Mouse (Mus musculus) fibroblast of lung, adult 2 months (primary cell): ENCODE measurements at regions not wholly inside any gene's neighbourhood (a gene's known extent, or its start where the extent isn't known, plus 50 kb on each side); places are given as distances from the start of the nearest gene placed in this dataset.
"Not testable (repeated sequence)": the region's sequence is repeated elsewhere in the genome, so short reads cannot be mapped to it uniquely, and the experiment has no call there.

ENCODE experiments used
- DNase-seq: peaks from one replicate; pipeline ENCODE4 v3.0.0-alpha.2; 2011; ENCODE audit warnings: low read depth

DNA sequence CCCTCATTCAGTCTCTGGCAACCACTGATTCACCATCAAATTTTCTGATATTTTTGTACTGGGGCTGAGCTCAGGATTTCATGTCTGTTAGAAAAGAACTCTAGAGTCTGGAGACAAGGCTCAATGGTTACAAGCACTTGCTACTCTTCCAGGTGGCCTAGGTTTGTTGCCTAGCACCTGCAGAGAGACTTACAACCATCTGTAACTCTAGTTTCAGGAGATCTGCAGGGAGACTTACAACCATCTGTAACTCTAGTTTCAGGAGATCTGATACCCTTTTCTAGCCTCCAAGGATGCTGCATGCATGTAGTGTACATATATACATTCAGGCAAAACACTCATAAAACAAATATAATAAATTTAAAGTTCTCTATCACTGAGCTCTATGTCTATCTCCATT, 166.1 kb downstream of the Akr1d1 start:
- no peak for DNase-seq

DNA sequence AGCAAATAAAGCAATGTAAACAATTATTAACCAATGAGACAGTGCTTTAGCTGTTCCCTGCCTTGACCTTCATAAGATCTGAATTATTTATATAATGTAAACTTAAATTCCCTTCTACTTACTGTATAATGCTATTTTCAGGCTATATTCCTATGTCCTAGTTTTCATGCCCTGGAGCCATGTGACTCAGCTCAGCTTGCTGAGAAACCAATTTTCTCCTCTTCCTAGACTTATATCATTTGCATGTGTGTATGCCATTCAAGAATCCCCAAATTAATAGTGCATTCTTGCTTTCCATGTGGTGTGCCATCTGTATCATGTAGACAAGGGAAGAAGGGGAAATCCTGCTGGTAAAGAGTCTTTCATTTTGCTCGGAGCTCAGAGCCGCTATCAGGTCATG, 166.7 kb upstream of the Trim24 start:
- no peak for DNase-seq

DNA sequence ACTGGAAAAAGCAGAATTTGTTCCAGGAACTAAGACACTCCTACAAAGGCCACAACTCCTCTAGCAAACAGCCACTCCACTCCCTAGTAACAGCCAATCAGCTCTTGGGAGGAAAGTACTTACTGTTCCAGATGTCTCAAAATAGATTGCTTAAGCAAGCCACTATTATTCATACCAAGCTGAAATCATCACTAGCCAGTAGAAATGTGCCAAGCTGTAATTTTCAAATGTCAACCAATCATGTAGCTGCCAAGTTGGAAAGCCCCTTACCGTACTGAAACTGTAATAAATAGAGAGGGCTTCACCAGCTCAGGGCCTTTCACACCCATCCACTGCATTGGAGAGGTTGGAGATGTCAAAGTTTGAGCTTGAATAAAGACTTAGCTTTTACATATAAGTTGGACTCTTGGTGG, 164.9 kb upstream of the Trim24 start:
- peak; percentile 86 for DNase-seq

DNA sequence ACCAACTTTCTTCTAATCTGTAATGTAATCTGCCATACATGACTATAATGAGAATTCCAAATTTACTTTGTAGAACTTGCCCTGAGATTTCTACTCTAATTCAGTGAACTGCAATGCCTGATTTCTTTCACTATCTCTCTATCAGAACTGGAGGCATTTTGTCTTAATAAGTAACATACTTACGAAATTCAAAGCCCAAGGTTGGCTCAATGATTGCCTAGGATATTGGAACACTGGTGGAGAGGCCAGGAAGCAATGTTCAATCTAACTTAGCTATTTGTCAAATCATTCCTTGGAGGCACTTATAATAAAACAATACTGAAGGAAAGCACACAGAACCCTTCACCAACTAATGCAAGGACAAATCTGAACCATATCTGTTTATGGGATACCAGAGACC, 162.9 kb upstream of the Trim24 start:
- not testable (repeated sequence) for DNase-seq

DNA sequence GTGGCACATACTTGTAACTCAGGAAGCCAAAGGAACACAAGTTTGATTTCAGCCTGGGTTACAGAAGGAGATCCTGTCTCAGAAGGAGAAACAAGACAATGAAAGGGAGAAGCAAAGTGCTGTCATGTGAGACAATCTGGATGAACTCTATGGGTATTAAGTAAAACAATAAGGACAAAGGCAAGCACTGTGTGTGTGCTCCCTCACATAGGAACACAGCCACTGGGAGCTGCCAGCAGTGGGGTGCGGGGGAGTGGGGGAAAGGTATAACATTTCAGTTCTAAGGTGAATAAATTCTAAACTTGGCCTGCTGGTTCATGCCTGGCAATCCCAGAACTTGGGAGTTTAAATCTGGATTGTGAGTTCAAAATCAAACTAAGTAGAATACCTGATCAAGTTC, 158.8 kb upstream of the Trim24 start:
- no peak for DNase-seq

DNA sequence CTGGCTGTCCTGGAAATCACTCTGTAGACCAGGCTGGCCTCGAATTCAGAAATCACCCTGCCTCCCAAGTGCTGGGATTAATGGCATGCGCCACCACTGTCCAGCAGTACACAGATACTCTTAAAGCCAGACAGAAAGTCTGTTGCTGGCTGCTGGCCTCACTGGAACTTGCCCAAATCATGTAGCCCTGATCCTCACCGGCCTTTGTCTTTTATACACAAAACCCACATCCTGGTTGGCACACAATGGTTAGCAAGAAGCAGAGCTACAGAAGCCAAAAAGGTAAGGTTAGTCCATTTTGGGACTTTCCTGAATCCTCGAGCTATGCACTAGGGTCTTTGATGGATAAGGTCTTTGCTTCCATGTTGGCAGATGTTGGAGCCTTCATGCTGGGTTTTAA, 157.2 kb upstream of the Trim24 start:
- DNase-seq, result no peak

DNA sequence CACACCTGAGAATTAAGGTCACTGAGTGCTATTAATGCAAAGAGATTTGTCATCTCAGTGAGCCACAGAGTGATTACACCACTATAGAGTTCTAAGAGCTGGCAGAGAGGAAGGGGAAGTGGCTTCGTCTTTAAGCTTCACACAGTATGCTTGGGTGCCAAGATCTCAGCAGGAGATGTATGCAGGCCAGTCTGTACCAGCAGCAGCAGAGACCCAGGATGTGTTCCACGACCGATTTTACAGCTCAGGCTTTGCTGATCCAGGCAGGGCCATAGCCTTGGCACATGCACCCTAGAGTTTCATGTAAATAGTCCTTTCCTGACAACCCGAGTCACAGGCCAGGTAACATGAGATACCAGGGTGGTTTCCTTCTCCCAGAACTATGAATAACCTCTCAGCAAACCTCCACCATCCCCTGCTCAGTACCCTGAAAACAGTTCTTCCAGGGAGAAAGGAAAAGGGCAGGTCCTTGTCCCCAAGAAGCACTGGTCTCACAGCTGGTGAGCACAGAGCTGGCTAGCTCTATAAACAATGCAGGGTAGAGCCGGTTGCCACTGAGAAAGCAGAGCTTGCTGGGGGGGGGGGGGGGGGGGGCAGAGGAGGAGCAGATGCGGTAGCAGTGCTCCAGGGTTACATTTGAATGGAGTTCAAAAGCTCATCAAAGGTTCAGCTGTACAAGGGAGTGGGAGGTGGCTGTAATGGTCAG, 156.2 kb upstream of the Trim24 start:
- no peak for DNase-seq

DNA sequence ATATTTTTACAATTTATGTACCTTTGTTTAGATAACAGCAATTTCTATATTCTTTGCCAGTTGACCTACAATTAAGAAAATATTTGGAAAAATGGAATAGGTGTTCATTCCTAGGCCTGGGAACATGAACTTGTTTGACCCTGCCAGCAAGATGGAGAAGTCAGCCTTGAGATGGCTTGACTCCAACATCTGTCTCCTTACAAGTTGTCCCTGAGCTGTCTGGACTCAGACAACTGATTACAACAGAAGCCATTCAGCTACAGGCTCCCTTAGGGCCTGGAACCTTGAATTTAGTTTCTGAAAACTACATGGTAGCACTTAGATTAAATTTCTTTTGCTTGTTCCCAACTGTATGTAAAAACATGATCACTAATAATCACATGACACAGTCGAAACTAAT, 148.9 kb upstream of the Trim24 start:
- no peak for DNase-seq

DNA sequence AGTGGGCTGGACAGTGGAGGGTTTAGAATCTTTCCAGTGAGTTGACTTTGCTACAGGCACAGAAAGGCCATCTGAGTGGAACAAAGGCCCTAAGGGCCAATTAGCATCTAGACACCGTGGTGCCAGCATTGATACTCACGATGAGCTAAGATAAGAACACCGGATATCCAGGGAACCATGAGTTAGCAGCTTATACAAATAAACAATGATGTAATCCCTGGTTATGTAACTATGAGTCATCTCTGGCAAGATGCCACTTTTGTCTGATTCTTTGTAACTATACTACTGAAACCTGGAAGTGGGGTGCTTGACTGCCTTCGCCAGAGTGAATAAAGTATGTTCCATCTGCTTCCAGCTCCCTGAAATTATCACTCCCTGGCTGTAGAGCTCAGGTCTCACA, 147.3 kb upstream of the Trim24 start:
- DNase-seq, result peak; percentile 44

DNA sequence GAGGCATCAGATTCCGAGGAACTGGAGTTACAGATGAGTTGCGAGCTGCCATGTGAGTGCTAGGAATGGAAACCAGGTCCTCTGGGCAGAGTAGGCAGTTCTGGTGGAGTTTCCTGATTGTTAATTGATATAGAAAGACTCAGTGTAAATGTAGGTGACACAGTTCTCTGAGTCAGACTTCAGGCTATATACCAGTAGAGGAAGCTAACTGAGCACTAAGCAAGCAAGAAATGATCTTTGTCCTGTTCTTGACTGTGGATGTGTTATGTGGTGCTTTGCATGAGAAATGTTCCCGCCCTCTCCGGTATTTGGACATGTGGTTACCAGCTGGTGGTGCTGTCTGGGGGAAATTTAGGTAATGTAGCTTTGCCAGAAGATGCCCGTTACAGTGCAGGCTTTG, 146.4 kb upstream of the Trim24 start:
- DNase-seq, result no peak

DNA sequence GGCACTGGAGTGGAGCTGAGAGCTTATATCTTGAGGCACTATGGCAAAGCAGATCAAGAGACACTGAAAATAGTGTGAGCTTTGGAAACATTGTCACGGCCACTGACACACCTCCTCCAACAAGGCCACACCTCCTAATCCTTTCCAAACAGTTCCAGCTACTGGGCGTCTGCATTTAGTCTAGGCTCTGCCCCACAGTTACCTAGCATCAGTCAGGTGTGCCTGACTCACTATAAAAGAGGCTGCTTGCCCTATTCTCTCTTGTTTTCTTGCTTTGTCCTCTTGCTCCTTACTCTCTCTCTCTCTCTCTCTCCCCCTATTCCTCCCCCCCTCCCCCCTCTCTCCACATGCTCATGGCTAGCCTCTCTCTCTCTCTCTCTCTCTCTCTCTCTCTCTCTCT, 142.0 kb upstream of the Trim24 start:
- no peak for DNase-seq

DNA sequence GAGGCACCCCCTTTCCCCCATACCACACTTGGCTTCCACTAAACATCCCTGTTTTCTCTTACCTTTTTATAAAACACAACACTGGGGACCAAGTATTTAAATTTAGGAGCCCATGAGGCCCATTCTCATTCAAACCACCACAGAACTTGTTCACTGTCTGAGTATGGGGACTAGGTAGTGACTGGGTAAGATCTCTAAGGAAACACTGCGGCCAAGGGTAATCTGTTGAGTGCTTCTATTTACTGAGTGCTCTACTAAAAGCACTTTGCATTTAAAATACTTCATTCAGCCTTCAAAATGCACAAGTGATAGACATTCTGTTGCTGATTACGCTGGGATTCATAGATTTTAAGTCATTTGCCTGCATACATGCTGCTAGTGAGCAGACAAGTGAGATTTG, 141.4 kb upstream of the Trim24 start:
- no peak for DNase-seq

DNA sequence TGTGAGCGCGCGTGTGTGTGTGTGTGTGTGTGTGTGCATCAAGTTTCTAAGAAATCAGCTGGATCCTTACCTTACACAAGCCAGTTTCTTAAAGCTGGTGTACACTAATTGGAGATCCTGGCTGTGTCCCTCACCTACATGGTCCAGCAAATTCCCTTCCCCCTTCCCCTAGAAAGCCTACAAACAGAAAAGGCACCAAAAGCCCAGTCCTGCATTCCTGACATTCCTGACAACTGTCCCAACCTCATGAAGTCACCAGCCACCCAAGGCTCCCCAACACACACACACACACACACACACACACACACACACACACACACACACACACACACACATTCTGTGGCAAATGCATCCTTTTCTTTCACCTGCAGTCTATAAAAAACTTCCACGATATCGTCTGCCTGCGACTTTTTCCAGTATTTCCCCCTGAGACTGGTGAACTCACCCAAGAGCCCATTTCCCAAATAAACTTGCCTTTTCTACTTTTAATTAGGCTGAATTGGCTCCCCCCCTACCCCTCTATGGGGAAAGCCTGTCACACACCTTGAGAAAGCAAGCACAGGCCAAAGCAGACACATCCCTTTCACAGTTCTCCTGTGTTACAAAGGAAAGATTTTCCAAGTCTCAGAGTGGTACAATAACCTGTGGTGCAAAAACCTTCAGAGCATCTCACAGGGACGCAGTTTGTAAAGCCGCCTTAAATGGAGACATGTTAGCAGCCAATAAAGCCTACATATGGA, 139.9 kb upstream of the Trim24 start:
- DNase-seq, result no peak

DNA sequence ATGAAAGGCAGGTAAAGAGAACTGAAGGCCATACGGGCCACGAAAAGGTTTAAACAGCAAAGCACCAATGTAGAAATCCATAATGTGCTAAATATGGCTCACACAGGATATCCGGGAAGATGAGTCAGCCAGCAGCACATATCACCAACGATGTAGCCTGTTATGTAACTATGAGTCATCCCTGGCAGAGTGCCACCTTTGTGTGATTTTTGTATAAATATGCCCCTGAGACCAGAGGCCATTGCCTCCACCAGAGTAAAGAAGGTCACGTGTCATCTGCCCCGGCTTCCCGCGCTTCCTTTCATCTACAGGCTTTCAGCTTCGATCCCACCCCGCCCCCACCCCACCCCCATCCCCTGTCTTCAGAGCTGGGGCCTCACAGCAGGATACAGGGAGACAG, 138.2 kb upstream of the Trim24 start:
- DNase-seq, result no peak

DNA sequence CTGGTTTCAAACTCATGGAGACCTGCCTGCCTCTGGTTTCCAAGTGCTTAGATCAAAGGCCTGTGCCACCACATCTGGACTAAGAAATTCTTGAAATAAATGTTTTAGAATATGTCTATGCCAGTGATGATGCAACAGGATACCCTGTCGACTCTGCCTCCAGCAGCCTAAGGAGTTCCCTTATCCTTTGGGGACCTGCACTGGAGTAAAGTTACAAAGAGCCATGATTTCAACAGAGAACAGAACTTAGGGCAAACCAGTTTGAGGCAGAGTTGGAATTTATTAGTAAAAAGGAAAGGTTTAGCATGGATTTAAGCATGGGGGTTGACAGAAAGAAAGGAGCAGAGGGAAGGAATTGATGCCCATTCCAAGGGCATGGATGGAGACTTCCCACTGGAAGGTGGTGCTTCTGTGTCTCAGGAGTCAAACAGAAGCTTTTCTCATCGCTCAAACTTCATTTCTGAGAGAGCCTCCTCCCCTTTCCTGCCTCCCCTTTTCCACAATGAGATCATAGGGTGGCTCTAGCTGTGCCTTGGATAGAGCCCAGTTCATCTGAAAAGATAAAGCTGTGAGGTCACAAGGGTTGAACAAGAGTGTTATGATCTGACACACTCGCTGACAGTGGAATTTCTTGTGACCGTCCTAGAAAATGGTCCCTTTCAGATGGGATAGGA, 135.2 kb upstream of the Trim24 start:
- no peak for DNase-seq

DNA sequence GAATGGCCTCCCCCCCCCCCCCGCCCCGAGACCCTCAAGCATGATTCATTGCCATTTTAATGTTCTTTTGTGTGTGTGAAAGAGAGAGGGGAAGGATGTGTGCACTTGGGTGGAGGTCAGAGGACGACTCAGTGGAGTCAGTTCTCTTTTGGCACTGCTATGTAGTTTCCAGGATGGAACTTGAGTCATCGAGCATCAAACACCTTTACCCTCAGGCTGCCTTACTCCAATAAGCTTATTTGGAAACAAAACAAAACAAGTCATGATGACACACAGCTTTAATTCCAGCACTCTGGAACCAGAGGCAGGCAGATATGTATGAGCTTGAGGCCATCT, 134.7 kb upstream of the Trim24 start:
- DNase-seq, result no peak

DNA sequence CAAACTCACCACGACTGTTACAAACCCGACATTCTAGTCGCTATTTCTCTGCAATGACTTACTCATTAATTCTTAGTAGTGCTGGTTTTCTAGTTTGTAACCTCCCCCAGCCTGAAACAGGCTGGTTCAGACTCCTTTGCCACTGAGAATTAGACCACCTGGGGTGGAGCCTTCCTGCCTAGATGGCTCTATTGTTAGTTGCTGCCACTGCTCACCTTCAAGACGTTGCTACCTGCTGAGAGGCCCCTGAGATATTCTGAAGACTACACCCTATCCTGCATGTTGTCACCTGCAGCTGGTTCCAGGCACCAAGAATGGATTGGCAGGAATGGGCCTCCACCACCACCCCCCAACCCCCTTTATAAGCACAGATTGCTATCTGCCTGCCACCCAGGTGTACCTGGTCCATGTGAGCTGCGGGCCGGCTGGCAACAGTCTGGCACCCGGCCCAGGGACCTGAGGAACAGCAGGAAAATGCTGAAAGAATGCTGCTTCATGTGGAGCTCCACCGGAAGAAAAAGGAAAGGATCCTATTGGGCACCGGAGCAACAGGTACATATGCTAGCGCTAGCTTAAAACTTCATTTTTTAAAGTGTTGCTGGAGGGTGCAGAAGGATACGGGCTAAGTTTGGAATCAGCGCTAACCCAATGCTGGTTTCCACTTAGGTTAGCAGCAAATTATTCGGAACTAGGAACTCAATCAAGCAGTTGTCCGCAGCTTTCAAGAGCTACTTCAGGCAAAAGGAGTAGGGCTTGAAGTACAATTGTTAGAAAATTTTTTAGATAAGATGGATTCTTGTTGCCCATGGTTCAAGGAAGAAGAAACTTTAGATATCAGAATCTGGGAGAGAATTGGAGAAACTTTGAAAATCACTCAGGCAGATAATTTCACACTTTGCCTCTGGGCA, 129.4 kb upstream of the Trim24 start:
- no peak for DNase-seq

DNA sequence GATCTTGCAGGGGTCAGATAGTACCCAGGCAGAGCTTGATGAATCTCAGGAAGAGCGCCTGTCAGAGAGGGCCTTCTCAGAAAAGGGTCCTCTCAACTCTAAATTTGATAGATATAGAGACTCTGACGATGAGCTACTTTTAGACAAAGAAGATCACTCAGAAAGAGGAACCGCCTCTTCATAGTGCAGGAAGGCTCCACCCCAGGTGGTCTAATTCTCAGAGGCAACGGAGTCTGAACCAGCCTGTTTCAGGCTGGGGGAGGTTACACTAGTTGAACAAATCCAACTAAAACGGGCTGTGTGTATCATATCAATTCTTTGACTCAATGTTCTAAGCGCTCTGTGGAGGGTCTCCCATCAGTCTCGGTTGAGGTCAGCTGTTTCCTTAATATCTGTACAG, 128.7 kb upstream of the Trim24 start:
- DNase-seq, result not testable (repeated sequence)

DNA sequence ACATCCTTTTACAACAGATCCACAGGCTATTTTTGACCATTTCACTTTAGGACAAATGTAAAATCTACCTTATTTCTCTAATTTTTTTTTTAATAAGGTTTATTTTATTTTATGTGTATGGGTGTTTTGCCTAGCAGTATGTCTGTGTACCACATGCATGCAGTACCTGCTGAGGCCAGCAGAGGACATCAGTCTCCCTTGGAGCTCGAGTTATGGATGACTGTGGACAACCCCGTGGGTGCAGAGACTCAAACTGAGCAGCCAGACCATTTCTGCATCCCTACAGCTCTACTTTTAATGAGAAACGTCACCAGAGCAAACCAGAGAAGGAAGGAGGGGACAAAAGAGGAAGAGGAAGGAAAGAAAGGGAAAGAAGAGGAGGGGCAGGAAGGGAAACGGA, 125.9 kb upstream of the Trim24 start:
- no peak for DNase-seq

DNA sequence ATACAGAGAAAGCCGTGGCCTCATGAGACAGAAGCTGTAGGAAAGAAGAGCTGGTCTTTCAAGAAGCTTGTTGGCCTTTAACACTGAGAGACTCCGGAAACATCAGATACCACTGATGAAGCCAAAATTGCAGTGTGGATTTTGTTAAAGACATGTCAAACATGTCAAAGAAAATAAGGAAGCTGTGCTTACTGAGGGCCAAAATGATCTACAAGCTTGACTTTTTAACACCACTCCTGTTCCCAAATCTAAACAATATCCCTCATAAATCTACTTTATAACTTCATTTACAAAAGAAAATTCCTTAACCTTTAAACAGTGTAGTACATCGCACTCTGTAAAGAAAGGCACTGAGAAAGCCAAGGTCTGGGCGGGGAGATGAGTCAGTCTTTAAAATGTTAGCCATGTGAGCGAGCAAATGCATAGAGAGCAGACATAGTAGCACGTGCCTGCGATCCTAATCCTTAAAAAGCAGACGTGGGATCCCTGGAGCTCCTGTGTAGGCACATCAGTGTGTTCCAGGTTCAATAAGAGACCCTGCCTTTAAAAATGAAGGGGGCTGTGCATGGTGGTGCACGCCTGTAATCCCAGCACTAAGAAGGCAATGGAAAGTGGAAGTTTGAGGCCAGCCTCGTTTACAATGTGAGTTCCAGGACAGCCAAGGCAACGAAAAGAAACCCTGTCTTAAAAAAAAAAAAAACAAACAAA, 125.1 kb upstream of the Trim24 start:
- DNase-seq, result no peak

DNA sequence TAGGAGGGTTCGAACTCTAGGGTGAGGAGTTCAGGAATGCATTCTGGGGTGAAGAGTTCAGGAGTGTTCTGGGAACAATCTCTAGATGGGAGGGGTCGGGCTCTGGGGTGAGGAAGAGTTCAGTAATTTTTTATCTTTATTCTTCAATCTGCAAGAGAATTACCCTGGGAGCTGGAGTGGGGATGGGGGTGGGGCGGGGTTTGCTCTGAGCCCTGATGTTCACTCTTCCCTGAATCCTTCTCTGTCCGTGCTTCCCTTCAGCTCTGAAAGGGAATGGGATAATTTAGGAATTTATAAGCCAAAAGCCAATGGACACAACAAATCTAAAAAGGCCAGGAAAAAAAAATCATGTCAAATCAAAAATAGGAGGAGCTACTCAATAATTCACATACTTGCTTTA, 122.8 kb upstream of the Trim24 start:
- DNase-seq, result not testable (repeated sequence)
